Mouse (Mus musculus) telencephalon, adult 2 months (tissue): ENCODE data around the gene Impg1.
A peak's percentile ranks its signal among the peaks of the same experiment; 100 is the strongest.

Experiments
- DNase-seq: peaks from one replicate; pipeline ENCODE4 v3.0.0-alpha.2; 2011; ENCODE audit warnings: low read depth, low spot score

The Impg1 gene

GRCm38 (mm10) chr9:80284539-80285174 lies 180.6 kb downstream of the Impg1 start:
- no peak for DNase-seq

GRCm38 (mm10) chr9:80282426-80282825 lies 182.9 kb downstream of the Impg1 start:
- DNase-seq, result no peak

DNA sequence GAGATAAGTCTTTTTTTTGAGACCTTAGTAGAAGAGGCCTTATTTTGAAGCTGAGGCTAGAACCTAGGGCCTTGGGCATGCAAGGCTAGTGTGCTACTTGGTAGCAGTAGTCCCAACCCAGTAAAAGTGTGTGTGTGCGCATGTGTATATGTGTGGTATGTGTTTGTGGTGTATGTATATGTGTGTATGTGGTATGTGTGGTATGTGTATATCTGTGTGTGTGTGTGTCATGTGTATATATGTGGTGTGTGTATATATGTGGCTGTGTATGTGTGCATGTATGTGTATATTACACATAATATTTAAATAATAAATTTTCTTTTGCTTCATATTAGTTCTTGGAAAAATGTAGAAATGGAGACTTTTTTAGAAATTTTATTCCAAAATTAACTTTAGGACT lies 184.6 kb downstream of the Impg1 start:
- no peak for DNase-seq

DNA sequence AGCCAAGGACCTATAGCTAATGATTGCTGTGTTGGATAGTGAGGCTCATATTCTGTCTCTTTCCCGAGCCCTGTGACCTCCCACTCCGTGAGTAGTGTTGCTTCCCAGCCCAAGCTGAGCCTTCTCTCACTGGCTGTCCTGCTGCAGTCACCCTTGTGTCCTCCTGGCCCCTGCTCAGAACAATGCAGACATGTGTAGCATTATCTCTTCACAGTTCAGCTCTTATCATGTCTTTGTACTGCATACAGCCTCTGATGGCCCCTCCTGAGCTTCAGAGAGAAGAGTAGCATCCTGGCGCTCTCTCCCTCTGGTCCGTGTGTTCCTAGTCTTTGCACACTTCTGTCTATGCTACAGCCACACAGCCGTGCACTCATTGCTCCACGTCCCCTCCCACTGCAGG lies 187.5 kb downstream of the Impg1 start:
- no peak for DNase-seq

- no peak for DNase-seq
Measured at GRCm38 (mm10) chr9:80277157-80277556, 188.1 kb downstream of the Impg1 start.

- no peak for DNase-seq
Measured at GRCm38 (mm10) chr9:80275772-80276134, 189.5 kb downstream of the Impg1 start.

DNA sequence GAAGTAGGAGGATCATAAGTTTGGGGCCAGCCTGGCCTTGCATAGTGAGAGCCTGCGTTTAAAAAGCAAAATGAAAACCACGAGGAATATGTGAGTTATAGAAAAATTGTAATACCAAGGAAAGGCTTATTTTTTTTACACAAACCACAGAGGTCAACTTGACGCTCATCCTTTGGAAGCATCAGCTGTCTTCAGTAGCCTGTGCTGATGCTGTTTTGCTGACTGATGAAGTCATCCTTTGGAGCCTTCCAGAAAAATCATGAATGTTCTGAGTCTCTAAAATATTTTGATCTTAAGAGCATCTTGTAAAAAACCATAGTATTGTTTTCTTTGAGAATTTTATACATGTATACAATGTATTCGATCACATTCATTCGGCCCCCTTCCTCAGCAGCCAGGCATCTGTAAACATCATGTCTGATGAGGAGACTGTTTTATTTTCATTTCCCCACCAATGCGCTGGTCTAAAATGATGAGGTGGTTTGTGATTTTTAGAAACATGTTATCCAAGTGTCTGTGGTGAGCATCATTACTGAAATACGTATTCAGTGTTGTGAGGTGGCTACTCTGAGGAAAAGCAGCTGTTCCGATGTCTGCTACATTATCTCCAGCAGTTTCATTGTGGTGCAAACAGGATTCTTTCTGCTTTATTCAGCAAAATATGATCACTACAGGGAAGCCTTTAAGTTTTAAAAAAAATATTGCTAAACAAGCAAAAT lies 190.1 kb downstream of the Impg1 start:
- no peak for DNase-seq

DNA sequence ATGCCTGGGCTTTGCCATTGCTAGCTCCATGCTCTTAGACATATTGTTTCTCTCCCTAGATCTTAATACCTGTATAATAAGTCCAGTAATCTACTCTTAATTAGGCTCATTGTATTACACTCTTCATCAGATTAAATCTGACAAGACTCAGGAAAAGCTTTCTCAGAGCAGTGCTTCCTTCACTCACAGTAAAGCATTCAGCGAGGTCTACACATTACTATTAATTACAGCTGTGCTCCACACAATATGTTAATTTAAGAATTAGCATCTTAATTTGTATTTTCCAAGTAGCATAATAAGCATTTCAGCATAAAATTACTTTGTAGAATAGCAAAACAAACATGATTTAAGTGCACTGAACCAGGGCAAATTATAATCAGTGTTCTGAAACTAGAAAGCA lies 192.3 kb downstream of the Impg1 start:
- no peak for DNase-seq

GRCm38 (mm10) chr9:80269596-80269995 lies 195.7 kb downstream of the Impg1 start:
- DNase-seq, result peak; percentile 9

GRCm38 (mm10) chr9:80266507-80266906 lies 198.8 kb downstream of the Impg1 start:
- DNase-seq, result no peak

- DNase-seq, result no peak
Measured at GRCm38 (mm10) chr9:80266086-80266485, 199.2 kb downstream of the Impg1 start.
